Mouse (Mus musculus) forebrain, embryonic 11.5 days (tissue): ENCODE measurements around the gene Rabif. TPM values are rescaled to one million over a fixed set of nuclear protein-coding genes. Genes with fewer than 3 reads are reported as not detected.
A peak's percentile ranks its signal among the peaks of the same experiment; 100 is the strongest.

Experiments
- ATAC-seq: fragments of 200-750 bp; cut with Nextera tagmentation; replicated peaks from 2 replicates; pipeline ENCODE4 v1.8.0; 2017; ENCODE audit warnings: moderate TSS enrichment; ENCODE audit not compliant: low FRiP score
- DNase-seq: peaks from one replicate; pipeline ENCODE4 v3.0.0-alpha.2; 2017; ENCODE audit warnings: low spot score
- H3K27ac ChIP-seq: fragments of 300-500 bp; sonication (generic); 2 replicates; pipeline ENCODE4 v1.5.1; 2014; ENCODE audit warnings: low read depth, low read length
- H3K27me3 ChIP-seq: fragments of 300-500 bp; sonication (generic); 2 replicates; pipeline ENCODE4 v1.6.1; 2014; ENCODE audit warnings: mild to moderate bottlenecking, low read length, mixed read lengths; ENCODE audit not compliant: control insufficient read depth, insufficient read depth
- H3K36me3 ChIP-seq: fragments of 300-500 bp; sonication (generic); 2 replicates; pipeline ENCODE4 v1.6.1; 2014; ENCODE audit warnings: mild to moderate bottlenecking, low read length, moderate library complexity, mixed read lengths; ENCODE audit not compliant: control insufficient read depth, insufficient read depth
- H3K4me1 ChIP-seq: fragments of 300-500 bp; sonication (generic); replicated peaks from 2 replicates; pipeline ENCODE4 v1.6.1; 2014; ENCODE audit warnings: low read length, mixed read lengths; ENCODE audit not compliant: control insufficient read depth, insufficient read depth
- H3K4me2 ChIP-seq: fragments of 300-500 bp; sonication (generic); 2 replicates; pipeline ENCODE4 v1.6.1; 2014; ENCODE audit warnings: low read depth, mild to moderate bottlenecking, low read length, moderate library complexity, mixed read lengths; ENCODE audit not compliant: severe bottlenecking
- H3K4me3 ChIP-seq: fragments of 300-500 bp; sonication (generic); 2 replicates; pipeline ENCODE4 v1.5.1; 2014; ENCODE audit warnings: low read depth, low read length
- H3K9ac ChIP-seq: fragments of 300-500 bp; sonication (generic); 2 replicates; pipeline ENCODE4 v1.6.1; 2014; ENCODE audit warnings: low read length
- H3K9me3 ChIP-seq: fragments of 300-500 bp; sonication (generic); 2 replicates; pipeline ENCODE4 v1.6.1; 2016; ENCODE audit warnings: low read length, mixed read lengths; ENCODE audit not compliant: control insufficient read depth
- WGBS: fragments of 180-500 bp; shearing (Covaris S2); extraction: QIAGEN DNeasy Blood & Tissue Kit; methylation state at CpG from one replicate; pipeline ENCODE4 v1.1.7; 2014; 5-methylcytosine and 5-hydroxymethylcytosine counted together
- polyA plus RNA-seq: library from polyadenylated mRNA; unstranded; fragments of >200 nt; fragmentation: Nextera tagmentation; extraction: Ambion mirVana; gene quantifications from 2 replicates; pipeline ENCODE4 v1.2.1, GENCODE M21; 2014

Gene Rabif
- polyA plus RNA-seq, 1 experiment from 2014 or later, result 42.7 TPM

DNA sequence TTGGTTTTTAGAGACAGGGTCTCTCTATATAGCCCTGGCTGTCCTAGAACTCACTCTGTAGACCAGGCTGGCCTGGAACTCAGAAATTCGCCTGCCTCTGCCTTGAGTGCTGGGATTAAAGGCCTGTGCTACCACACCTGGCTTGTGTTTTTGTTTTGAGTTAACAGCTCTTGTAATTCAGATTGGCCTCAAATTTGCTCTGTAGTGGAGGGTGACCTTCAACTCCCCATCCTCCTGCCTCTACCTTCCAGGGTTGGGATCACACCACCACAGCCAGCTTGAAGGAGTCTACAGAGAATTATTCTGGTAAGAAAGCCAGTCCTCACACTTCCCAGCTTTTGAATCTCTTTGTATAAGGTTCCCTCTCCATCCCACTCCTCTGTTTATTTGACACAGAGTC is 6.5 kb downstream of the Rabif start:
- Histone ChIP-seq H3K4me1 (no peaks in the 10 kb centered on the region), H3K27me3 (no peaks in the 10 kb centered on the region), H3K36me3 (no peaks in the 10 kb centered on the region; the same call in 1 of the 2 replicates), H3K9me3 (no peaks in the 10 kb centered on the region), H3K9ac (no peak overlapping the region), H3K4me2 (no peak overlapping the region), H3K27ac (no peak overlapping the region), H3K4me3 (no peak overlapping the region)
- ATAC-seq (no peak), DNase-seq (no peak)
- 88% methylated on average over 1 of the region's 1 CpGs for WGBS

DNA sequence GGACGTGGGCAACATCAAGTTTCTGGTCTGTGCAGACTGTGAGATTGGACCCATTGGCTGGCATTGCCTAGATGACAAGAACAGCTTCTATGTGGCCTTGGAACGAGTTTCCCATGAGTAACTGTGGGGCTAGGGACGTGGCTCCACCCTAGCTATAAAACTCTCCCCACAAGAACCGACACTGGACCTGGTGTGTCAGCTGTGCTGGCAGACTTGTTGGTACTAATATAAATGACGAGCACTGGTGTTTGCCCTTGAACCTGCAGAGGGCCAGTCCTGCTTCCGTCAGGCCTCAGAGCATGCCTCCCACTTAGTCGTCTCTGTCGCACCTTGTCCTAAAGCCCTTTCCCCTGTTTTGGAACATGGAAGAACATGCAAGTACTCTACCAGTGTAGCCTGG is 11.8 kb downstream of the Rabif start:
- Histone ChIP-seq H3K9ac (no peak overlapping the region), H3K27me3 (no peaks in the 10 kb centered on the region), H3K36me3 (peaks cover 3% of the 10 kb centered on the region; the same call in 1 of the 2 replicates), H3K4me3 (no peak overlapping the region), H3K4me2 (no peak overlapping the region), H3K27ac (no peak overlapping the region), H3K9me3 (no peaks in the 10 kb centered on the region), H3K4me1 (no peaks in the 10 kb centered on the region)
- ATAC-seq (no peak), DNase-seq (no peak)
- WGBS, result 91% methylated on average over 8 of the region's 8 CpGs

DNA sequence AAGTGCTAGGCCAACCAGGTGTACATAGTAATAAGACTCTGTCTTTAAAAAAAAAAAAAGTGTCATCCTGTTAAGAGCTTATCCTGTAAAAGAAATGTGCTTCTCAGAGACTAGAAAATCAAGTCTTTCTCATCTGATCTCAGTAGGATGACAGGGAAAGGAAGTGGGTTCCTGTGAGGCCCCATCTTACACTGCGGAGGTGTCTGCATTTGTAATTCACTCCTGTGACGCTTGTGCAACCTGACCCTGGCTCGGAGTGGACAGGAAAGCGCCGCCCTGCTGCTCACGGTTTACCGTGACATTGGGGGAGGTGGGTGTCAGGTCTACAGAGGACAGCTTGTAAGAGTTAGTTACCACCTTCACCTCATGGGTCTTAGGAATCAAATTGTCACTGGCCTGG is 15.6 kb downstream of the Rabif start:
- DNase-seq (no peak), ATAC-seq (no peak)
- H3K4me2 ChIP-seq, result no peak overlapping the region
- peaks cover 8% of the 10 kb centered on the region; the same call in 1 of the 2 replicates for H3K27me3 ChIP-seq
- H3K27ac ChIP-seq, result no peak overlapping the region
- H3K36me3 ChIP-seq, result peaks cover 3% of the 10 kb centered on the region; the same call in 1 of the 2 replicates
- peaks cover 9% of the 10 kb centered on the region; the same call in 1 of the 2 replicates for H3K4me1 ChIP-seq
- H3K9ac ChIP-seq, result no peak overlapping the region
- WGBS, result 62% methylated on average over 7 of the region's 7 CpGs
- H3K9me3 ChIP-seq, result no peaks in the 10 kb centered on the region
- no peak overlapping the region for H3K4me3 ChIP-seq

DNA sequence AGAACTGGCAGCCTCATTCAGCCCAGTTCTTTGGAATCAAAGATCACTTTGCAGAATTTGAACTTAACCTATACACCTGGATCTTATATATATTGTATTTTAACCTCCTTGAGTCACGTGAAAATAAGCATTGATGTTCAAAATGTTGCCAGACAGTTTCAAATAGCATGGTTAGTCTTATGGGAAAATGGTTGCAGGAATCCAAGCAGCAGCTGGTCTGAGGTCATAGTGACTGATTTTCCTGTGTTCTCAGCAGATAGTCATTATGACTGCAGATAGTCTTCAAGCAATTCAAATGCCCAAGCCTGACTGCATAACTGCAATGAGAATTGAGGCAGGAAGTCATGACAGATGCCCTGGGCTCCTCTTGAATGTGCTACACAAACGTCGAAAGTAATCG is 17.7 kb downstream of the Rabif start:
- no peak for ATAC-seq
- no peak for DNase-seq
- peaks cover 8% of the 10 kb centered on the region; the same call in 1 of the 2 replicates for H3K27me3 ChIP-seq
- no peak overlapping the region for H3K9ac ChIP-seq
- 55% methylated on average over 4 of the region's 4 CpGs for WGBS
- peaks cover 13% of the 10 kb centered on the region; the same call in 1 of the 2 replicates for H3K4me1 ChIP-seq
- no peak overlapping the region for H3K4me3 ChIP-seq
- H3K9me3 ChIP-seq, result no peaks in the 10 kb centered on the region
- no peak overlapping the region for H3K4me2 ChIP-seq
- H3K27ac ChIP-seq, result no peak overlapping the region
- no peaks in the 10 kb centered on the region for H3K36me3 ChIP-seq

DNA sequence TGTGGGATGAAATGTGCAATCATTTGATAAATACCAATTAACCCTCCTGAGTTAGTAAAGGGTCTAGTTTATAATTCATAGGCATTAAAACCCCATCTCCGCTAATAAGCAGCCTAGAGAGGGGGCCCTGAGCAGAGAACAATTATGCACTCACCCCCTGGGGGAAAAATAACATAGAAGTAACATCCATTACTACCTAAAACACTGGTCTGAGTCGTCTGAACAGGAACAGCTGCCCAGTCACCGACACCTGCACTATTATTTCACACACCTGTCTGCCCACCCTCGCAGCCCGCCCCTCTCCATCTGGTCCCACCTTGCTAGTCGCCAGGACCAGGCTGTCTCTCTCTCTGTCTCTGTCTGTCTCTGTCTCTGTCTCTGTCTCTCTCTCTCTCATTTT is 18.1 kb downstream of the Rabif start:
- Histone ChIP-seq H3K9me3 (no peaks in the 10 kb centered on the region), H3K27me3 (peaks cover 8% of the 10 kb centered on the region; the same call in 1 of the 2 replicates), H3K9ac (no peak overlapping the region), H3K4me2 (no peak overlapping the region), H3K27ac (no peak overlapping the region), H3K4me1 (peaks cover 13% of the 10 kb centered on the region; the same call in 1 of the 2 replicates), H3K36me3 (no peaks in the 10 kb centered on the region), H3K4me3 (no peak overlapping the region)
- ATAC-seq (no peak), DNase-seq (no peak)
- WGBS, result 62% methylated on average over 6 of the region's 6 CpGs

DNA sequence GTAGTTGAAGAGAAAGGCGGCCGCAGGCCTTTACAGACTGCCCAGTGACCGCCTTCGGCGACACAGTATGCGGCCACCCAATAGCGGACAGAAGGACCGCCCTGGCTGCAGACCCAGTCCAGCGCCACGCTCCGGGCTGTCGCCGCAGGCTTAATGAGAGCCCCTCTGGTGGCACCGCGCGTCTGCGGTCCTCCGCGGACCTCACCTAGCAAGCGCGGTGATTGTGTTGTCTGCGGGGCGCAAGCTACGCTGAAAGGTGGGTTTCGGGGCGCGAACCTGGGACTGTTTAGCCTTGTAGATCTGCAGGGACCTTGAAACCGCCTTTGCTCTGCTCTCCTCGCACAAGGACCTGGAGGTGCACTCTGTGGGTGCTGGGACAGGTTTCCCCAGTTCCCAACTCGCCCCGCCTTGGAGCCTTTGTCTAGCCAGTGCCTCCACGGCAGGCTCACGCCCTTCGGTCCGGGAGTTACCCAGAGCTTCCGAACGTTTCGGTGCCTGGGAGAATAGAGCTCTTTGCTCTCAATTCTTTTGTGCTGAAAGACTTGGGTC is 18.9 kb downstream of the Rabif start:
- H3K27me3 ChIP-seq, result peaks cover 8% of the 10 kb centered on the region; the same call in 1 of the 2 replicates

DNA sequence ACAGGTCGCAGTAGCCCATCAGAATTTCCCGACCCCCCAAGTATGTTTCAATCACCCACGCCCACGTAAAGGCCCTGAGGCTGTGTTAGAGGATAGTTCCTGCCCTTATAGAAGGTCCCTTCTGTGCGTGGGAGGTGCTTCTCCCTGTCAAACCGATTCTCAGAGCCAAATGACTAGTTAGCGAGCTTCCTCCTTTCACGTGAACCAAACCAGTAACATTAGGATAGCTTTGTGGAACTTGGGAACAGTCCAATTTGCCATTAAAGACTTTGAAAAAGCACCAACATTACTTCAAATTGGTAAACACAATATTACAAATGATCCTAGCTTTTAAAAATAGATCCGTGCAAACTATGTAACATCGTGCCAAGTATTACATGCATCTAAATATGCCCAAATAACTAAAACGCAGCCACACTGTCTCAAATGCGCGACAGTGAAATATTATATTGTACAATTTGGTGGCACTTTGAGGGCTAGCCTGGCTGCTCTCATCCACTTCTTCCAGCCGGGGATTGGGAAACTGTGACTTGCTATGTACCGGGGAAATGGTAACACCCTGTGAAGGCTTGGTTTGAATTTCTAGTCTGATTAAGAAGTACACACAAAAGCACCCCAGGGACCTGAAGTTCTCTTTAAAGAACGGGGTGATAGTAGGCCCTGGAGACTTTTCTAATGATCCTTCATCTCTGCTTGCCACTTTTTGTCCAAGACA is 19.6 kb downstream of the Rabif start:
- Histone ChIP-seq H3K4me1 (peaks cover 13% of the 10 kb centered on the region; the same call in 1 of the 2 replicates), H3K4me3 (peak overlapping the region; percentile 33), H3K9ac (no peak overlapping the region), H3K36me3 (no peaks in the 10 kb centered on the region), H3K27me3 (peaks cover 8% of the 10 kb centered on the region; the same call in 1 of the 2 replicates), H3K4me2 (peak overlapping the region; percentile 66; the same call in 1 of the 2 replicates), H3K27ac (no peak overlapping the region), H3K9me3 (no peaks in the 10 kb centered on the region)
- WGBS, result 44% methylated on average over 16 of the region's 16 CpGs
- DNase-seq (no peak), ATAC-seq (no peak)

More for the DNA sequence above, 18.9 kb downstream of the Rabif start:
- DNase-seq (peak; percentile 67), ATAC-seq (no peak)
- Histone ChIP-seq H3K36me3 (no peaks in the 10 kb centered on the region), H3K9me3 (no peaks in the 10 kb centered on the region), H3K4me3 (peak overlapping the region; percentile 33), H3K4me2 (peak overlapping the region; percentile 66), H3K4me1 (peaks cover 13% of the 10 kb centered on the region; the same call in 1 of the 2 replicates), H3K9ac (peak overlapping the region; percentile 47), H3K27ac (no peak overlapping the region)
- WGBS, result under 1% methylated on average over 38 of the region's 38 CpGs

DNA sequence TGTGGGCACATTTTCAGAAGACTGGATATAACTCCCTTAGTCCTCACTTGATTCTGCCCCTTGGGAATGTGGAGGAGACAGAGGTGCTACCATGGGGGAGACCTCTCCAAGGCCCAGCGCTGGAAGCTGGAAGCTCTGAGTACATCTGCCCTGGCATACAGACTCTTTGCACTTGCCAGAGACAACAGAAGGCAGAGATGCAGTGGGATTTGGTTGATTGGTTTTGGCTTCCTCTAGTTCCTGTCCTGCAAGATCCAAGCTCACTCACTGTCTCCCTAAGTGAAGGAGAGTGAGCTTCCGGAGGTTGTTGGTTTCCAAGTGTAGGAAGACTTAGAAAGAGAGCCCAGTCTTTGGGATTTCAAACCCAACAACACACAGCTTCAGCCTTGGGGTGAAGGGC is 21.4 kb downstream of the Rabif start:
- Histone ChIP-seq H3K36me3 (no peaks in the 10 kb centered on the region), H3K9ac (no peak overlapping the region), H3K4me1 (peaks cover 13% of the 10 kb centered on the region; the same call in 1 of the 2 replicates), H3K4me3 (no peak overlapping the region), H3K4me2 (no peak overlapping the region), H3K27me3 (peaks cover 8% of the 10 kb centered on the region; the same call in 1 of the 2 replicates), H3K27ac (no peak overlapping the region), H3K9me3 (no peaks in the 10 kb centered on the region)
- DNase-seq, result no peak
- WGBS, result 79% methylated on average over 2 of the region's 2 CpGs
- no peak for ATAC-seq
